Mouse (Mus musculus) mature B cell (primary cell): ENCODE results near the gene Kpna2.
"Not testable (repeated sequence)": the region's sequence is repeated elsewhere in the genome, so short reads cannot be mapped to it uniquely, and the experiment has no call there.

ENCODE experiments used
- in situ Hi-C: fragments of 300-500 bp; cut with MboI; formaldehyde crosslinking; loops from 2 replicates; pipeline ENCODE4 v1.14.3; 2019

The Kpna2 gene

DNA sequence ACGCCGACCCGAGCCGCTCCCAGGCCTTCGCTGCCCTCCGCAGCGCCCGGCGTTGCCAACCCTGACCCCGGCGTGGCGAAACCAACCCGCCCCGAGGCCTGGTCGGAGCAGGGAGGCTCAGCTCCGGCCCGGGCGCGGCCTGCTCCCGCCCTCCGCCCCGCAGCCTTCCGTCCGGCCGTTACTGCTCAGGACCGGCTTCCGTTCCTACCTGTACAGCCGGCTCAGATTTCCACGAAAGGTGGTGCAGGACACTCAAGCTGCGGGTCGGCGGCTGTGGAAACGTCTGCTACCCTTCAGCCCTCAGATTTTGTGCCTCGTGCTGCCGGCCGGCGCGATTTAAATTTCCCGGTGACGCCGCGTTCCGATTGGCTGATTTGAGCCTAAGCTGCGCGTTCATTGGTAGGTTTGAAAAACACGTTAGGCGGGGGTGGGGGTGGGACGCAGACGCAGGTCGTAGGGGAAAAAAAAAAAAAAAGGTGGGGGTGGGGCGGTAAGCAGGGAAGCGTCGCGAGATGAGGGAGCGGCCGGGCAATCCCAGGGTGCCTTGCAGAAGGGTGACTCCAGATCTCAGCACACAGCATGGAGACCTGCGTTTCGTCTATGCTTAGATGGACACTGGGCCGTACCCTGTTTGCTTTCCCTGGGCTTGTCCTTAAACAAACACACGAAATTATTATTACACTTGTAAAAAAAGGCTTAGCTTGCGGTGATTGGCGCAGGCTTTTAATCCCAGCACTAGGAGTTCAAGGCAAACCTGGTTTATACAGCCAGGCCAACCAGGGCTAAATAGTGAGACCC lies at the start of gene Kpna2:
Kpna2 (minus strand) TSS at position 391 of the 798 bp plus-strand sequence.
- in situ Hi-C loops = no loop called here

DNA sequence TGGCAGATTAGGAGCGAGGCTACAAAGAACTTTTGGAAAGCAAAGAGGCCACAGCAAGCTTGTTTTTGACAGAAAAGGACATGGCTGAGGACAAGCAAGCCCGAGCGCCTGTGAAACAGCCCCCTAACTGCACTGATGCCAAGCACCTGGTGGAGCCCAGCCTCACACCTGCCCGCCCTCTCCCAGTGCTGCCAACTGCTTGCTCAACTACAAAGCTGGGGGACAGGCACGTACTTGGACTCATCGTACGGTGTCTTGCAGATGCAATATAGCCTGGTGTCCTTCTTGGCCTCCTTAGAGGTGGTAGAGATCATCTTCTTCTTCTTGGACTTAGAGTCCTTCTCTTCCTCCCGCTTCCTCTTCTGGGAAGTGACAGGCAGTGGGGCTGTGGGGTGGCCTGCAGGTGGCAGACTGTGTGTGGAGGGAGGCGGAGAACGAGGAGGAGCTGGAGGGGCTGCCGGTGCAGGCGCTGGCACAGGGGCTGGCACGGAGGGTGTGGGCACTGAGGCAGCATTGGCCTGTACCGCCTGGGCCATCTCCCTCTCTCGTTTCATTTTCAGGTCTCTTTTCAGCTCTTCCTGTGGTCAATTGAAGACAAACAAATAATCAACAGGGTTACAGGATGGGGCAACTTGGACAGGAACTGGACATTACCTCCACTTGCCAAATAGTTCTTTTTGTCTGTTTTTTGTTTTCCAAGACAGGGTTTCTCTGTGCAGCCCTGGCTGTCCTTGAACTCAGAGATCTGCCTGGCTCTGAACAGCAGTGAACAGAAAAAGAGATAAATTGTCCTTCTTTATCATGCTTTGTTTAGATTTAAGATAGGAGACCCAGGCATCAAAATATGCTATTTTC lies 47.7 kb upstream of the Kpna2 start:
- in situ Hi-C loops = no loop called here

- in situ Hi-C loops = no loop called here
Observed at GRCm38 (mm10) chr11:107045546-107045945, 46.2 kb upstream of the Kpna2 start.

- in situ Hi-C loops = no loop called here
Observed at GRCm38 (mm10) chr11:107044321-107044720, 45.0 kb upstream of the Kpna2 start.

- in situ Hi-C loops = no loop called here
Observed at GRCm38 (mm10) chr11:107043361-107043760, 44.0 kb upstream of the Kpna2 start.

GRCm38 (mm10) chr11:107041396-107041795 lies 42.1 kb upstream of the Kpna2 start:
- in situ Hi-C loops = no loop called here

GRCm38 (mm10) chr11:107039417-107039816 lies 40.1 kb upstream of the Kpna2 start:
- in situ Hi-C loops = no loop called here

- in situ Hi-C loops = no loop called here
Observed at GRCm38 (mm10) chr11:107034085-107034810, 34.9 kb upstream of the Kpna2 start.

DNA sequence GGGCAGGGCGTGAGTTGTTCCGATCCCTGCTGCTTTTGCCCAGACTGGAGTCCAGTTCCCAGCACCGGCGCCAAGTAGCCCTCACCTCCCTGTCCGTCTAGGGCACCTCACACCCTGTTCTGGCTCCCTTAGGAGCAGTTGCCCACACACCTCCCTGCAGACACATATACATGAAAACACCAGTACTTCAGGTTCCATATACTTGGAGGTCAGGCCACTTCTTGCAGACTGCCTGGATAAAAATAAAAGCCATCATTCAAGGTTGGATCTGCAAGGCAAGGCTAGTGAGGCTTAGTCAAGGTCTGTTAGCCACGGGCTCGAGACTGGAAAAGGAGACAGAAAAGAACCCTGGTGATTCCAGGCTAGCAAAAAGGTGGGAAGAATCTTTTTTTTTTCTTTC lies 32.3 kb upstream of the Kpna2 start:
- in situ Hi-C loops = no loop called here

GRCm38 (mm10) chr11:107029536-107029935 lies 30.2 kb upstream of the Kpna2 start:
- in situ Hi-C loops = no loop called here

GRCm38 (mm10) chr11:107028754-107029153 lies 29.4 kb upstream of the Kpna2 start:
- in situ Hi-C loops = no loop called here

DNA sequence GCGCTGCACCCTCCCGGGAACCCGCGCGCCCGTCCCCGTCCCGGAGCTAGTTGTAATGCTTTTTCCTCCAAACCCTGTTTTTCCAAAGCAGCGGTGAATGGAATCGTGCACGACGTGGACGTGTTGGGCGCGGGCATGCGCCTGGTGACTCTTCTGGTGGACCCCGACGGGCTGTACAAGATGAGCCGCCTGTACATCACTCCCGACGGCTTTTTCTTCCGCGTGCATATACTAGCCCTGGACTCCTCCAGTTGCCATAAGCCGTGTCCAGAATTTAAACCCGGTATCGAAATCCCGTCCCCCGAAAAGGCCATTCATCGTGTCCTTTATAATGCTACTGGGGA lies 28.9 kb upstream of the Kpna2 start:
- in situ Hi-C loops = no loop called here

- in situ Hi-C loops = no loop called here
Observed at GRCm38 (mm10) chr11:107027431-107028274, 28.3 kb upstream of the Kpna2 start.

GRCm38 (mm10) chr11:107026554-107027430 lies 27.5 kb upstream of the Kpna2 start:
- in situ Hi-C loops = no loop called here

GRCm38 (mm10) chr11:107025411-107026321 lies 26.3 kb upstream of the Kpna2 start, which contains the start of gene 1810010H24Rik:
Gene 1810010H24Rik (plus strand): TSS chr11:107025681.
- in situ Hi-C loops = no loop called here

- in situ Hi-C loops = no loop called here
Observed at GRCm38 (mm10) chr11:107024406-107024805, 25.1 kb upstream of the Kpna2 start.

DNA sequence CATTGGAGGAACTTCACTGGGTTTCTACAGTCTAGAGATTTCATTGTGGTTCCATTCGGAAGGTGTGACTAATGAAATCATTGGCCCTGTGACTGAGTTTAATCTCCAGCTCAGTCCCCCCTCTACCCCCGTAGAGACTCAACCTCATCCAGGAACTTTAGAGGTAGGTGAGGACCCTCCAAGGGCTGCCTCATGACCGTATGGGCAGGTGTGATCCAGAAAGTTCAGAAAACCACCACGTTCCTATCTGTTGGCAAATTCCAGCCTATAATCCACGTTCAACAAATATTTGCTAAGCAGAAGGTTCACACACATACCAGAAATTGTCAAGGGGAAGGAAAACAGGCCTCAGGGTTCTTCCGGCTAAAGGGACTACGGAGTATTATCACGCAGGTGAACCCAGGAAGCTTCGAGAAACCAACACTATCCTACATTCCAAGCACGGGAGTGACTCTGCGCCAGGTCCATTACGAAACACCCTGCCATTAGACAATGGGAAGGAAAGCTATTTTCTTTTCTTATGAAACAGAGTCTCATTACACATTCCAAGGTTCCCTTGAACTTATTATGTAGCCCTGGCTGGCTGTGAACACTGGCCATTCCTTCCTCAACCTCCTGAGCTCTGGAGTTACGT lies 22.8 kb upstream of the Kpna2 start:
- in situ Hi-C loops = no loop called here

DNA sequence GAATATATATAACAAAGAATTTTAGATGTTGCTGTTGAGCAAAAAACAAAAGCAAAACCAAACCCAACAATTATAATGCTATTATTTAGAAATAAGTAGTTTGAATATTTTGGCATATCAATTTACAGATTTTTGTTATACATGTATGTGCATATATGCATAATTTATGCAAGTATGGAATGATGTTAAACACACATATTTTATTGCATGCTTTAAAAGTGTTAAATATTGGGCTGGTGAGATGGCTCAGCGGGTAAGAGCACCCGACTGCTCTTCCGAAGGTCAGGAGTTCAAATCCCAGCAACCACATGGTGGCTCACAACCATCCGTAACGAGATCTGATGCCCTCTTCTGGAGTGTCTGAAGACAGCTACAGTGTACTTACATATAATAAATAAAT lies 20.4 kb upstream of the Kpna2 start:
- in situ Hi-C loops = not testable (repeated sequence)

DNA sequence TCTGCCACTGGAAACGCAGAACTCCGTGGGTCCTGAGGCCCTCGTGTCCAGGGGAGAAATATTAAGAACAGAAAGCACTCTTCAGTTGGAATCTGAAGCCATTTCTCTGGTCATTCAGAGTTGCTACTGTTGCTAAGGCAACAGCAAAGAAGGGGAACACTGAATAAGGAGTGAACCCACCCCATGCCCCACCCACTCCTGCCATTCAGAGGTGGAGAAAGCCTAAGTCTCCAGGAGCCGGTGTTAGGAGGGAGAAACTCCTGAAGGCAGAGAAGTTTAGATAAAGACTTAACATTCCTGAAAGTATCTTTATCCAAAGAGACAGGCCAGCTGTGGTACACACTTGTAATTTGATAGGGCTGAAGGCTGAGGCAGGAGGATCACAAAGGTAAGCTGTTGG lies 20.0 kb upstream of the Kpna2 start:
- in situ Hi-C loops = no loop called here
